Mouse (Mus musculus): Measurements from ENCODE around the gene Trim15. TPM values are rescaled to one million over a fixed set of nuclear protein-coding genes. Genes with fewer than 3 reads are reported as not detected.
"Not testable (repeated sequence)": the region's sequence is repeated elsewhere in the genome, so short reads cannot be mapped to it uniquely, and the experiment has no call there.

The Trim15 gene
- total RNA-seq (2021): not detected

DNA sequence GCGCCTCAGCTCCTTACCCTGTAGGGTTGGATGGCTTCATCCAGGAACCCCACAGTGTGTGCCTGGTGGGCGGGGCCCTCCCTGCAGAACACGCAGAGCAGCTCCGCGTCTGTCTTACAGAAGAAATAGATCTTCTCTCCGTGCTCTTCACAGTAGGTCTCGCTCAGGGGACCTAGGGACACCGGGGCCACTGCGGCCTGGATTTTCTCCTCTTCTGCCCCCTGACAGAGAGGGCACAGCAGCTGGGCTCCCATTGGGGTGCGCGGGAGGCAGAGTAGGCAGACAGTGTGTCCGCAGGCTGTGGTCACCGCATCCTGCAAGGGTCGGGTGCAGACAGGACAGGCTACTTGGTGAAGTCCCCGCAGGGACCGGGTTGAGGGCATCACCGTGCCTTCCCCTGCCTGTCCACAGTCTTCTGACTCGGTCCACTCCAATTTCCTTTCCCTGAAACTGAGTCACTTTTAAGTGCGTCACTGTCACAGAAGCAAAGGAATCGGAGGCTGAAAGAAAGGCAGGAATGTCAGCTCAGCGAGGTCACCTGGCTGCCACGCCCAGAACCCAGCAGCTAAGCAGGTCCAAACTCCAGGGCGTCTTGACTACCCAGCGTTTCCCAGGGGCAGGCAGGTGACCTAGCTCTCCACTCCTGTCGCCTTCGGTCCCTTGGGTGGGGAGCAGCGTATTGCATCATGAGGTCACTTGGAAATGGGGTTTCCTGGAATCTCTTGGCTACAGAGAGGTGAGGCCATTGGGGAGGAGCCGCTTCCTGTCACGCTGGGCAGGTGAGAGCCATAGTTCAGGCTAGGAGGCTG, at the start of gene Trim15:
TSS of gene Trim15 (minus strand) at position 492 of the 809 bp plus-strand sequence.
- DNase-seq: no peak
- intact Hi-C loops (cut with DNase I): no loop called here

DNA sequence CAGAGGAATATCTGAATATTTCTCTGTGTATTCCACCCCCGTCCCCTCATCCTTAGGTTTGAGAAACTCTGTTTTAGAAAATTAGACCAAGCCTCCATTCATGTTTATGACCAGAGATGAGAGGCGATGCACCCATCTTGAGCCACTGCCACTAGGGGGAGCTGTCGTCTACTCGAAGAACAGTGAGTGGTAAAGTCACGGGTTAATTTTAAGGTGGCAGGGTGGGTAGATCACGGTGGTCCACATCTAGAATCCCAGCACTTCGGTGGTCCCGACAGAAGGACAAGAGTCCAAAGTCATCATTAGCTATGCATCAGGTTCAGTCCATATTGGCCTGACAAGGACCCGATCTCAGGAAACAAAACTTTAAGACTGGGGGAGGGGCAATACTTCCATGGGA, 48.1 kb upstream of the Trim15 start:
- DNase-seq: peak; percentile 57 to 76
- intact Hi-C loops (cut with DNase I): loop anchor here (1.0 to 2.0 kb wide), 4 partner anchors 28 to 132 kb away; partner anchors contain the start of genes Rnf39, Znrd1 and Znrd1as

DNA sequence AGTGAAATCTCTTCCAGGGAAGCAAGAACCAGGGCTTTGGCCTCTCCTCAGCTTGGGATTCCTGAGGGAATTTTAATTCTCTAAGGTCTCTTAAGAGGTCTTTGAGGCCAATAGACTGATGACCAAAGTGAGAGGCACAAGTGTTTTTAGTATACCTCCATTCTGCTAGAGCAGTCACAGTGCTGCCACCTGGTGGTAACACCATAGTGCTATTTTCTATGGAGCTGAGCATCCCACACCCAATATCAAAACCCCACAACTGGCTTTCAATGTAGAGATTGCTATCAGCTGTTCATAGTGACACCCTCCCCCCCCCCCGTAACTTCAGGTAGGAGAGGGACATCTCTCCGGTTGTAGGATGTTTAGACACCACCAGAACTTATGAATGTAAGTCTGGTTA, 47.1 kb upstream of the Trim15 start:
- peak; percentile 72 to 82 for DNase-seq
- intact Hi-C loops (cut with DNase I): loop anchor here (2.0 kb wide), 3 partner anchors 29 to 133 kb away; partner anchors contain the start of genes Rnf39, Znrd1 and Znrd1as

DNA sequence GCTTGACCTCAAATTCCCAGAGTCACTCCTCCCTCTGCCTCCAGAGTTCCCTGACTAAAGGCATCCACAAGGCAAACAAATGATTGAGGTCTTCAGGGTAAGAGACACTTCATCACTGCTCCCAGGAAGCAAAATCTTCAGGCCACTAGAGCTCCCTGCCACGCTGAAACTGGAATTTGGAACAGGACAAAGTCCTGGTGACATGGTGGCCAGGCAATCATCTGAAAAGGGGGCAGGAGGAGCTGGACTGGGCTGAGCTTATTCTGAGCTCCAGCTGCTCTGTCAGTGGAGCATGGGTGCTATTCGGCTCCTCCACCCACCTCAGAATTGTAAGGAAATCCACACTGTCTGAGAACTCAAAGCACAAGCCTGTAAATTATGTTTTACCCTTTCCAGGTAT, 45.0 kb upstream of the Trim15 start:
- no peak for DNase-seq
- intact Hi-C loops (cut with DNase I): no loop called here

DNA sequence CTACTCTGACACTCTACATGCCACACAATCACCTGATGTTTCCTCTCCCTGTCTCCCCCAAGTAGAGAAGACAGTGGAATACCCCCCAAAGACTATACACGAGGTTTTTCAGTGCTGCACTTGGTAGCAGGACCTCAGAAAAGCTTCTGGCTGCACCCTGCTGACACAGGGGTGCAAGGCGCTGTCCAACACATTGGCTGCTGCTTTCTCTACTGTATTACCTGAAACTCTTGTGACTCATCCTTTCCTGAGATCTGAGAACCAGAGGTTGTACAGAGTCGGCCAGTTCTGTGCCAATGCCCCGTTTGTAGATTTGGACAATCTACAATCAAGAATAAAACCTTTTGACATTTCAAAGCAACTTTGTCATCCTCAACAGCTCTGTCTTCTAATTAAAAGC, 42.8 kb upstream of the Trim15 start:
- DNase-seq: no peak
- intact Hi-C loops (cut with DNase I): no loop called here

DNA sequence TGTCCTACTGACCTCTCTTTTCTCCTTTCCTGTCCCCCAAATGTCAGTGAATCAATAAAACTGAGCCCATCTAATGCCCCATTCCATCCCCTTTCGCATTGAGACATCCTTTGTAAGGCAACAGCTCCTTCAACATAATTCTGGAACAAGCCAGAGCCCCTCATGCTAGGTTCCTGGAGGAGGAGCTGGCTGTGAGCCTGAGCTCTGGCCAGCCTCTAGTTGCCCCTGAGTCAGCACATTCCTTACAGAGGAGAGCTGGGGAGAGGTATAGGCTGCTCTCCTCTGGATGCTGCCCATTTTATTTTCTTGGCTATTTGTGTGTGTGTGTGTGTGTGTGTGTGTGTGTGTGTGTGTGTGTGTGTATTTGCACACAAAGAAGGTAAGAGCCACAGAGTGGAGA, 41.2 kb upstream of the Trim15 start:
- DNase-seq: no peak
- intact Hi-C loops (cut with DNase I): no loop called here

- intact Hi-C loops (cut with DNase I): no loop called here
- DNase-seq: no peak
These were observed 36.6 kb upstream of the Trim15 start for GRCm38 (mm10) chr17:36903651-36904050.

GRCm38 (mm10) chr17:36900691-36901090, 33.7 kb upstream of the Trim15 start:
- no peak for DNase-seq
- intact Hi-C loops (cut with DNase I): no loop called here

DNA sequence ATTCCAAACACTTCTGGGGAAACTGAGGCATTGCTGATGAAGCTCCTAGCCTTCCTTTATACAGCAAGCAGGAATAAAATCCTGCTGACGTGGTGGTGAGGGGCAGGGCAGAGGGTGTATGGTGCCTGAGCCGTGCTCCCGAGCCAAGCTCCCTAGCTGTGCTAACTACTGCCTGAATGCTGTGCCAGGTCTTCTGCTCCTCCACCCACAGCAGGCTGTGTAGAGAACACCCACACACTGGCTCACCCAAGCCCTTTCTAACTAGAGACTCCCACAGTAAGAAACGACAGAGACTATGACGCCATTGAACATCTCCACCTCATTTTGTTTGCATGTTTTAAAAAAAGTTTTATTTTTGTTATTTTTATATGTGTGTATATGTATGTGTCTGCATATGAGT, 33.0 kb upstream of the Trim15 start:
- intact Hi-C loops (cut with DNase I): no loop called here
- DNase-seq: no peak

DNA sequence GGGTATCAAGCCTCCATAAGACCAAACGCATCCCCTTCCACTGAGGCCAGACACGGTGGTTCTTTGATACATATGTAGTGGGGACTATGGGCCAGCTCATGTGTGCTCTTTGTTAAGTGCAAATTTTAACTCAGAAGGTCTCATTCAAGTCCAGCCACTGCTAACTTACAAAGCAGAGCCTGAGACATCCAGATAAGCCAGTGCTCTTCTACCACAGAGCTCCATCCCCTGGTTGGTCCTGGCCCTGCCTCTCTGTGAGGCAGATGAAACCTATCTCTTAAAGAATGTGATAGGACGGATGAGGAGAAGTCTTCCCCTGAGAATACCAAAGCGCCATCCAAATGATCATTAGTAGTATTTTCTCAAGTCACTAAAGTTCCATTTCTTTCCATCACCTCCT, 32.4 kb upstream of the Trim15 start:
- no peak for DNase-seq
- intact Hi-C loops (cut with DNase I): loop anchor here (5.0 kb wide), 2 partner anchors 77 to 148 kb away; partner anchors contain the start of gene Gabbr1

- intact Hi-C loops (cut with DNase I): loop anchor here (5.0 kb wide), 2 partner anchors 75 to 150 kb away; partner anchors contain the start of gene Gabbr1
- no peak for DNase-seq
These were observed 30.7 kb upstream of the Trim15 start, which contains the start of gene Trim31 for GRCm38 (mm10) chr17:36897552-36898205. Trim31 (plus strand) TSS chr17:36898118.

DNA sequence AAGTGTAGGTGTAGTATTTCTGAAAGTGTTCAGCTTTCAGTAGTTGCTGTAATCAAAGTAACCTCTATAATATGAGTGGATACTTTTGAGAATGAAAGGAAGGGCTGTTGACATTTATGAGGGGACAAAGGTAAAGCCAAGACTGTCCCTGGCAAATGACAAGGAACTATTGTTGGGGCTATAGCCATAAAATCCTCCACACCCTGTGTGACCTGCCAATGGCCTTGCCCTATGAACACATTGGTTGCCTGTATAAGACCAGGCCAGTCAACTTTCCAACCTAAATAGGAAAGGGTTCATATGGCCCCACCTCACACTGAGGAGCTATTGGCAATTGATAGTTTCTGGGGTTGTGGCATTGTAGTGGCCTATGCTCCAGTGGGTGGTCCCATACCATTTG, 30.1 kb upstream of the Trim15 start:
- no peak for DNase-seq
- intact Hi-C loops (cut with DNase I): loop anchor here (5.0 kb wide), 2 partner anchors 75 to 150 kb away; partner anchors contain the start of gene Gabbr1

- intact Hi-C loops (cut with DNase I): loop anchor here (5.0 kb wide), 2 partner anchors 74 to 151 kb away; partner anchors contain the start of gene Gabbr1
These were observed 29.6 kb upstream of the Trim15 start for GRCm38 (mm10) chr17:36896583-36896982.

GRCm38 (mm10) chr17:36893387-36893786, 26.4 kb upstream of the Trim15 start:
- DNase-seq: no peak
- intact Hi-C loops (cut with DNase I): loop anchor here (5.0 kb wide), 2 partner anchors 104 to 309 kb away; partner anchors contain the start of gene Olfr94

More at GRCm38 (mm10) chr17:36896583-36896982, 29.6 kb upstream of the Trim15 start:
- DNase-seq: peak; percentile 9 to 37

GRCm38 (mm10) chr17:36892362-36892761, 25.4 kb upstream of the Trim15 start:
- DNase-seq: peak; percentile 20 to 41
- intact Hi-C loops (cut with DNase I): loop anchor here (5.0 kb wide), 2 partner anchors 105 to 310 kb away; partner anchors contain the start of gene Olfr94

GRCm38 (mm10) chr17:36891496-36891895, 24.5 kb upstream of the Trim15 start:
- intact Hi-C loops (cut with DNase I): loop anchor here (5.0 kb wide), 2 partner anchors 106 to 311 kb away; partner anchors contain the start of gene Olfr94
- not testable (repeated sequence) for DNase-seq

DNA sequence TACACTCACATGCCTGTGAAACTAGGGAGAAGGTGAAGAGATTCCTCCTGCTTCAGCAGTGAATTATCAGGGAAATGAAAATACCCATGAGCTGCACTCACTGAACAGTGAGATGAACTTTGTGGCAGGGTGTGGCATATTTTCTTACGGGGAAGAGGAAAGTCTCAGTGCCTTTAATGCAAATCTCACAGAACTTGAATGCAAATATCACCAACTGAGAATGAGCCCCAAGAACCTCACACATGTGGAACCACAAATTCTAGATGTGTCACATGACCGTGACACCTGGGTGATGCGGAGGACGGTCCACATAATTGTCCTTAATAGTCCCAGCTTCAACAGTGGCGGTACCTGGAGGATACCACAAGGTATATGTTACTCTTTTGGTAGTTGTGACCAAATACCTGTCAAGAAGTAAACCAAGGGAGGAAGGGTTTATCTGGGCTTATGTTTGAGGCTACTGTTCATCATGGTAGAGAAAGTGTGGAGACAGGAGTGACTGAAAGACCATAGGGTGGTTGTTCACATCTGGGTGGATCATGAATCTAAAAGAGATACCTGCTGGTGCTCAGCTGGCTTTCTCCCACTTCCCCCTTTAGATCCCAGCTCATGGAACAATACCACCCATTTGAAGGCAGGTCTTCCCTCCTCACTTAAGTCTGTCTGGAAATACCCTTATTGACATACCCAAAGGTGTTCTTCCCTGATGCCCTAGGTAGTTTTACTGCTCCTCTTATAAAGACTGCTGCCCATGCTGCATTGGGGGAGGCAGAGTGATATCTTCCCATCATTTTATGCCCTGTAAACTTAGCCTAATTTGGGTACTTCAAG, 23.3 kb upstream of the Trim15 start, which contains the start of gene Trim40:
TSS of gene Trim40 (minus strand) at position 51 of the 831 bp plus-strand sequence.
- DNase-seq: no peak
- intact Hi-C loops (cut with DNase I): loop anchor here (5.0 kb wide), 2 partner anchors 107 to 312 kb away; partner anchors contain the start of gene Olfr94

- no peak for DNase-seq
- intact Hi-C loops (cut with DNase I): no loop called here
These were observed 18.3 kb upstream of the Trim15 start for GRCm38 (mm10) chr17:36885132-36885790.

DNA sequence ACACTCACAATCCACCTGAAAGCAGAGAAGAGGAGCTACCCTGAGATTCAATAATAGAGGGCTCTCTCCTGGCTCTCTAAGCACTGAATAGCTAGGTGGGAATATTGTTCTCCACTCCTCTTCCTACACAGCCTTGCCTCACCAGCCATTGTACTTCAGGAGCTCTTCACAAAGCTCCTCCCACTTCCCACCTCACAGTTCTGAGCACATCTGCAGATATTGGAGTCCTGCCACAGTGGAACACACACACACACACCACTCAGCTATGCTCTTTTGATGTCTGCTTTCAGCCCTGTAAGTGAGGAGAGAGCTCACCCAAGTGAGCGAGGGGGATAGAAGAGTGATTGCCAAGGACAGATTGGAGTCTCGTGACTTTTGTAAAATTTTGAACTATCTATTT, 16.3 kb upstream of the Trim15 start:
- intact Hi-C loops (cut with DNase I): no loop called here

More for the DNA sequence above, 16.3 kb upstream of the Trim15 start:
- DNase-seq: no peak
